Mouse (Mus musculus): ENCODE measurements around the gene Fntb. TPM values are rescaled to one million over a fixed set of nuclear protein-coding genes. Genes with fewer than 3 reads are reported as not detected.

Gene Fntb
- polyA plus RNA-seq, 1 experiment from 2014 or later, result 39.9 TPM

DNA sequence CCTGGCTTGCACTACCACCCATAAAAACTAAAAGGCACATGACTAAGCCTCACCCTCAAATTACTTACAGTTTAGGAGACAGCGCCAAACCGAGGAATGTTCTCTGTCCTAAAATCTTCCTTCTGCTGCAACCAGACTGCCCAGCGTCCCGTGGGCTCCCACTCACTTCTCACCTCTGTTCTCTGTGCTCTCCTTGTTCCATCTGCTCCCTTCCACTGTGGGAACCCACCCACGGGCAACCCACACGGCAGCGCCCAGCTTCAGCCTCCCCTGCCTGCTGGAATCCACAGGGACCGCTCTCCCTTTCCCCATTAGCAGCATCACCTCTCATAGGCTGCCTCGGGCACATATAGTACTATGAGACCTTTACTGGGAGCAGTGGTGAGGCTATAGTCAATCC, 53.5 kb downstream of the Fntb start:
- Histone ChIP-seq H3K4me2 (no peak overlapping the region), H3K4me1 (replicated peaks) (peaks cover 52% of the 10 kb centered on the region), H3K4me3 (no peak overlapping the region), H3K9me3 (no peaks in the 10 kb centered on the region), H3K36me3 (no peaks in the 10 kb centered on the region), H3K27me3 (peaks cover 20% of the 10 kb centered on the region), H3K27ac (replicated peaks) (no peak overlapping the region), H3K9ac (no peak overlapping the region)
- 84% methylated on average over 9 of the region's 9 CpGs for WGBS
- no peak for ATAC-seq (ENCODE audit: low read depth)

DNA sequence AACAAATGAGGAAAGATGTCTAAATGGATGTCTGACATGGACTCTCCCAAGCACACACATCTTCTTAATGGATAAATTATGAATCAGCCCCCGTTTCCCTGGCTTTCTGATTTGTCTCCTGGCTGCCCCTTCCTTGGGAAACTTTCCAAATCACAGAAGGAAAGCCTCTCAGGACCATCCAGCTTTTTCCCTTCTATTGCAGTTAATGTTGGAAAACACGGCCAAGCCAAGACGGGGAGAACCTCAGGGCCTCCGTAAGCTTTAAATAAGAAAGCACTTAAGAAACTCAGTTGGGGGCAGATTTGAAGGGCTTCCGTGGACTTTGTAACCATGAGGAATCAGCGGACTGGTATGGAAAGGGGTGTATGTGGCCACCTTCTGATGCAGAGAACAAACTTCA, 54.4 kb downstream of the Fntb start:
- Histone ChIP-seq H3K27ac (replicated peaks) (no peak overlapping the region), H3K27me3 (peaks cover 29% of the 10 kb centered on the region), H3K4me2 (peak overlapping the region; percentile 81; the same call in 1 of the 2 replicates), H3K9ac (no peak overlapping the region), H3K9me3 (no peaks in the 10 kb centered on the region), H3K4me1 (replicated peaks) (peaks cover 52% of the 10 kb centered on the region), H3K4me3 (no peak overlapping the region), H3K36me3 (no peaks in the 10 kb centered on the region)
- WGBS, result 61% methylated on average over 6 of the region's 6 CpGs
- ATAC-seq (ENCODE audit: low read depth), result no peak

GRCm38 (mm10) chr12:76820615-76821014, 55.2 kb downstream of the Fntb start:
- 60% methylated on average over 4 of the region's 4 CpGs for WGBS
- Histone ChIP-seq H3K9ac (no peak overlapping the region), H3K27me3 (peaks cover 32% of the 10 kb centered on the region), H3K4me3 (peak overlapping the region; percentile 72; the same call in 1 of the 2 replicates), H3K4me1 (replicated peaks) (peaks cover 52% of the 10 kb centered on the region), H3K36me3 (no peaks in the 10 kb centered on the region), H3K4me2 (peak overlapping the region; percentile 81), H3K9me3 (no peaks in the 10 kb centered on the region), H3K27ac (replicated peaks) (no peak overlapping the region)
- no peak for ATAC-seq (ENCODE audit: low read depth)

DNA sequence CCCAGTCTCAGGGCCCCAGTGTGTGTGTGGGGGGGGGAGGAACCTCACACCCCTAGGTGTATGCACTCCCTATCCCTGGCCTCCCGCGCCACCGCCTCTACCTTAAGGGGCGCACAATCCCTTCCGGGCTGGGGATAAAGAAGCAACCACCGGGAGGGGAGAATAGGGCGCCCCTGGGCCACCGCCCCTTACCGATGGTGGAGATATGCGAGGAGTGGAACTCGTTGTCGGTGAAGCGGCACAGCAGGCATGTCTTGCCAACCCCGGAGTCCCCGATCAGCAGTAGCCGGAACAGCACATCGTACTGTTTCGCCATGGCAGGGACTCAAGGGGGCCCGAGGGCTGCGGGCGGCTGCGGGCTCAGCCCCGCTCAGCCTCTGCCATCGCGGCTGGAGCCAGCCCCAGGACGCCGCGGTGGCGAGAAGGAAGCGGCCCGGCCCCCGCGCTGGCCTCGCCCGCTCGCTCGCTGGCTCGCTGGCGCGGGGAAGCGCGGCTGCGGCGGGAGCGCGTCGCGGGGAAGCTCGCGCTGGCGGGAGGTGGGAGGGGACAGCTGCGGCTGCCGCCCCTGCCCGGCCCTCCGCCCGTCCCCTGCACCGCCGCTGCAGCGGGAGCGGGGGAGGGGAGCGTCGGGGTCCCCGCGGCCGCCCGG, 56.7 kb downstream of the Fntb start:
- Histone ChIP-seq H3K36me3 (no peaks in the 10 kb centered on the region), H3K27ac (replicated peaks) (peak overlapping the region; percentile 86), H3K9ac (peak overlapping the region; percentile 93), H3K9me3 (no peaks in the 10 kb centered on the region), H3K4me1 (replicated peaks) (peaks cover 52% of the 10 kb centered on the region), H3K27me3 (peaks cover 32% of the 10 kb centered on the region), H3K4me3 (peak overlapping the region; percentile 72), H3K4me2 (peak overlapping the region; percentile 81)
- under 1% methylated on average over 61 of the region's 66 CpGs for WGBS
- ATAC-seq (ENCODE audit: low read depth), result peak; percentile 82

- WGBS, result 2% methylated on average over 17 of the region's 17 CpGs
- H3K27ac ChIP-seq (replicated peaks), result peak within 1 kb of the TSS; percentile 86
- ATAC-seq (ENCODE audit: low read depth), result peak; percentile 6
- no peaks in the 10 kb centered on the region for H3K9me3 ChIP-seq
- H3K9ac ChIP-seq, result peak within 1 kb of the TSS; percentile 93
- peak within 1 kb of the TSS; percentile 72 for H3K4me3 ChIP-seq
- no peaks in the 10 kb centered on the region for H3K36me3 ChIP-seq
- peaks cover 50% of the 10 kb centered on the region for H3K4me1 ChIP-seq (replicated peaks)
- peaks cover 32% of the 10 kb centered on the region for H3K27me3 ChIP-seq
- peak within 1 kb of the TSS; percentile 81 for H3K4me2 ChIP-seq
Measured at GRCm38 (mm10) chr12:76822651-76823041, 57.3 kb downstream of the Fntb start, which contains the start of gene Rab15. Gene Rab15, minus strand, starts transcription at chr12:76822908.

DNA sequence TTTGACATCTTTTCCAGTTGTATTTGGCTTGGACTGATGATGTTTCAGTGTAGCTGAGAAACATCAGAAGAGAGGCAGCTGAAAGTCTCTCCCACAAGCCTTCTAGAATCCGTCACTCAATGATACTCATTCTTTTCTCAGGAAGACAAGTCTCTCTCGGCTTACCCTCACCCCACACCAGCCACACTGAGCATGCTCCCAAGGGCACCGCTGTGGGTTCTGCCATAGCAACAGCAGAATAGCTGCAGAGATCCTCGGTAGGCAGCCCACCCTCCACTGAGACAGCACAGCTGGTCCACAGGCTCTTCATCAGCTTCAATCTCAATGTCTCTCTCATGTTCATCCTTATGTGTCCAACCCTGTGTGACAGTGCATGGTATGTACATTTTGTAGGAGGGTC, 59.9 kb downstream of the Fntb start:
- H3K4me2 ChIP-seq, result no peak overlapping the region
- H3K4me3 ChIP-seq, result no peak overlapping the region
- H3K9me3 ChIP-seq, result no peaks in the 10 kb centered on the region
- no peak overlapping the region for H3K27ac ChIP-seq (replicated peaks)
- no peak overlapping the region for H3K9ac ChIP-seq
- no peaks in the 10 kb centered on the region for H3K36me3 ChIP-seq
- H3K27me3 ChIP-seq, result peaks cover 27% of the 10 kb centered on the region
- no peak for ATAC-seq (ENCODE audit: low read depth)
- WGBS, result 62% methylated on average over 4 of the region's 4 CpGs
- peaks cover 26% of the 10 kb centered on the region for H3K4me1 ChIP-seq (replicated peaks)

DNA sequence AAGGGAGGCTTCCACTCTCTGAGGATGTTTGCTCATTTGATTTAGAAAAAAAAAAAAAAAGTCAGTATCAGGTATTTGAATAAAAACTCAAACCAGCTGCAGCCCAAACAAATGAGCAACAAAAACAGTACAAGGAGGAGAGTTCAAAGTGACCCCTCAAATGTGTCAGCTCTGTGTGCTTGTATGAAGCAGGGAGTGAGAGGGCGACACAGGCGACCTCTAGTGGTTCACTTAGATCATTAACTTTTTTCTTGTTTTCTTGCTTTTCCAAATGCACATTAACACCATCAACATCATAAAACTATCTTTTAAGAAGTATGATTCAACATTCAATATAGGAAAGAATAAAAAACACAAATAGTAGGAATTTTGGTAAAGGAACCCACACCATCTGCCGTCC, 67.3 kb downstream of the Fntb start:
- Histone ChIP-seq H3K9ac (no peak overlapping the region), H3K36me3 (no peaks in the 10 kb centered on the region), H3K4me2 (no peak overlapping the region), H3K9me3 (no peaks in the 10 kb centered on the region), H3K27ac (replicated peaks) (no peak overlapping the region), H3K4me1 (replicated peaks) (no peaks in the 10 kb centered on the region), H3K4me3 (no peak overlapping the region), H3K27me3 (peaks cover 5% of the 10 kb centered on the region; the same call in 1 of the 2 replicates)
- 7% methylated on average over 3 of the region's 3 CpGs for WGBS
- ATAC-seq (ENCODE audit: low read depth), result no peak

DNA sequence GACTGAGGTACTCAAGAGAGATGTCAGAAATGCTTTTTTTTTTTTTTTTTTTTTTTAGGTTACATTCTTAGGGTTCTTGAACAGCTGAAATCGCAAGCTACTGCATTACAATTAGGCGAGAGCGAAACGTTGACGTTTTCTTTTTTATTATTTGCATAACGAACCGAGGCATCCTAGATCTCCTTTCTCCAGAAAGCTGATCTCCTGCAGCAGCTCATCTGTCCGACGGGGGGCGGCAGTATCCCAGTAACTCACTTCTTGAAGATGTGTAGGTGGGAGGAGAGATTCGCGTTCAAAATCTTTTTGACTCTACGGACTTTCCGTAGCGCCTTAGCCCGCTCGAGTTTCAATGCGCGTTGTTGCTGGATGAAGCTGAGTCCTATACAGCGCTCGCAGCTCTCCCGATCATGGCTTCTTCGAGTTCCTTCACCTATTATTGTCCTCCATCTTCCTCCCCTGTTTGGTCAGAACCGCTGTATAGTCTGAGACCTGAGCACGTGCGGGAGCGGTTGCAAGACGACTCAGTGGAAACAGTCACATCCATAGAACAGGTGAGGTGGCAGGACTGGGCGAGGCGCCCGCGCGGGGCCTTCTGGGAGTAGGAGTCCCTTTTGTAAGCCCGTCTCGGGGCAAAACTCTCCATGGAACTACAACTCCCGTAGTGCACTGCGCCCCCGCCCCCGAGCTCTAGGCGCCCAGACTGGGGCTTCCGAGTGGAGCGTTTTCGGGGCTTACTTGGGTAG, 71.9 kb downstream of the Fntb start:
- Histone ChIP-seq H3K4me1 (replicated peaks) (peaks cover 13% of the 10 kb centered on the region), H3K27me3 (peaks cover 5% of the 10 kb centered on the region; the same call in 1 of the 2 replicates), H3K27ac (replicated peaks) (peak overlapping the region; percentile 81), H3K4me3 (peak overlapping the region; percentile 72), H3K9me3 (no peaks in the 10 kb centered on the region), H3K9ac (peak overlapping the region; percentile 81), H3K4me2 (peak overlapping the region; percentile 77), H3K36me3 (no peaks in the 10 kb centered on the region)
- under 1% methylated on average over 43 of the region's 43 CpGs for WGBS
- ATAC-seq (ENCODE audit: low read depth), result peak; percentile 99

DNA sequence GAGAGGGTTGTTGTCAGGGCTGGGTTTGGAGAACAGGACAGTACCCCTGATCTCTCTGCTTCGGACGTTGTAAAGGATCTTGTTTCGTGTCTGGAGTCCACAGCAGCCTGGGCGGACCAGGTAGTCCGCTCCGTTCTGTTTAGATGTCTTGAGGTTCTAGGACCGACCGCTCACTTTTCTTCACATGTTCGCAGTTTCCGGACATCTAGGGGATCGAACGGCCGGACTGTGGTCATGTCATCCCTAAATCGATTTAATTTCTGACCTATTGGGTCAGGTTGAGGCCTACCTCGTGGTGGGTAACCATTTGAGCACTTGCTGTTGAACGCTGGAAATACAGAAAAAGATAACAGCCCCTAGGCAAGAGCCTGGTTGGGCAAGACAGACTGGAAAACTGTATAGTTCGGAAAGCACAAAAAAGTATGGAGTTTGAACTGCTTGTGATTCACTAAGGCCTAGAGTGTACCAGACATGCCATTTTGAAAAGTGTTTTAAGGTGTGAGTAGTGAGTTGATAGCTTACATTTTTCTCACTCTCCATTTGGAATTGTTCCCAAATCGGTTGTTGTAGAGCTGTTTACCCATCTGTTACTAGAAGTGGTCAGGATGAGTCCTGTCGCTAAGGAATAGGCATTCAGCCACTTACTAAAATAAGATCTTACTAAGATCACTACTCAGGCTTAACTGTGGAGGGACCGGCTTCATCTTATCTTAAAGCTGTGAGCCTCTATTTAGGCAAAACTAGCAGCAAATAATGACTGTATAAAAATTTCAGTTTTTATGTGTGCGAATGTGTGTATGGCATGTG, 72.7 kb downstream of the Fntb start:
- peak overlapping the region; percentile 72 for H3K4me3 ChIP-seq
- peaks cover 13% of the 10 kb centered on the region for H3K4me1 ChIP-seq (replicated peaks)
- H3K27ac ChIP-seq (replicated peaks), result peak overlapping the region; percentile 81
- 0 out of 2 replicates have a peak, but pooled peaks cover 3% of the 10 kb centered on the region for H3K36me3 ChIP-seq
- peaks cover 5% of the 10 kb centered on the region; the same call in 1 of the 2 replicates for H3K27me3 ChIP-seq
- no peak; the same call in 1 of the 2 replicates for ATAC-seq (ENCODE audit: low read depth)
- H3K9me3 ChIP-seq, result no peaks in the 10 kb centered on the region
- H3K9ac ChIP-seq, result peak overlapping the region; percentile 81
- H3K4me2 ChIP-seq, result peak overlapping the region; percentile 77
- 14% methylated on average over 21 of the region's 21 CpGs for WGBS

- Histone ChIP-seq H3K27ac (replicated peaks) (no peak overlapping the region), H3K27me3 (0 out of 2 replicates have a peak, but pooled peaks cover 5% of the 10 kb centered on the region), H3K9ac (no peak overlapping the region), H3K36me3 (0 out of 2 replicates have a peak, but pooled peaks cover 3% of the 10 kb centered on the region), H3K4me1 (replicated peaks) (peaks cover 13% of the 10 kb centered on the region), H3K9me3 (no peaks in the 10 kb centered on the region), H3K4me3 (no peak overlapping the region), H3K4me2 (no peak overlapping the region)
- no peak for ATAC-seq (ENCODE audit: low read depth)
- 93% methylated on average over 4 of the region's 4 CpGs for WGBS
Measured at GRCm38 (mm10) chr12:76839298-76839697, 73.9 kb downstream of the Fntb start.

DNA sequence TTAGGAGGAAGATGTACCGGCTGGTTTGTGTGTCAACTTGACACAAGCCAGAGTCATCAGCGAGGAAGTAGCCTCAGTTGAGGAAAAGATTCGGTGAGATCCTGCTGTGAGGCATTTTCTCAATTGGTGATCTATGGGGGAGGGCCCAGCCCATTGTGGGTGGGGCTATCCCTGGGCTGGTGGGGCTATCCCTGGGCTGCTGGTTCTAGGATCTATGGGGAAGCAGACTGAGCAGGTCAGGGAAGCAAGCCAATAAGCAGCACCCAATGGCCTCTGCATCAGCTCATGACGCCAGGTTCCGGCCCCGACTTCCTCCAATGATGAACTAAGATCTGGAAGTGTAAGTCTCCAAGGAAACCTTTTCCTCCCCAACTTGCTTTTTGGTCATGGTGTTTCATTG, 74.7 kb downstream of the Fntb start:
- WGBS, result 84% methylated on average over 6 of the region's 6 CpGs

More for the DNA sequence above, 74.7 kb downstream of the Fntb start:
- Histone ChIP-seq H3K9me3 (no peaks in the 10 kb centered on the region), H3K27ac (replicated peaks) (no peak overlapping the region), H3K4me2 (no peak overlapping the region), H3K27me3 (0 out of 2 replicates have a peak, but pooled peaks cover 5% of the 10 kb centered on the region), H3K36me3 (0 out of 2 replicates have a peak, but pooled peaks cover 3% of the 10 kb centered on the region), H3K9ac (no peak overlapping the region), H3K4me1 (replicated peaks) (peaks cover 13% of the 10 kb centered on the region), H3K4me3 (no peak overlapping the region)
- no peak for ATAC-seq (ENCODE audit: low read depth)

Measured in neural tube, embryonic 13.5 days (tissue).